Mouse (Mus musculus): ENCODE data around the gene Ahr. TPM values are rescaled to one million over a fixed set of nuclear protein-coding genes. Genes with fewer than 3 reads are reported as not detected.

Gene Ahr
- polyA plus RNA-seq, 1 experiment from 2014 or later = 1.7 TPM

DNA sequence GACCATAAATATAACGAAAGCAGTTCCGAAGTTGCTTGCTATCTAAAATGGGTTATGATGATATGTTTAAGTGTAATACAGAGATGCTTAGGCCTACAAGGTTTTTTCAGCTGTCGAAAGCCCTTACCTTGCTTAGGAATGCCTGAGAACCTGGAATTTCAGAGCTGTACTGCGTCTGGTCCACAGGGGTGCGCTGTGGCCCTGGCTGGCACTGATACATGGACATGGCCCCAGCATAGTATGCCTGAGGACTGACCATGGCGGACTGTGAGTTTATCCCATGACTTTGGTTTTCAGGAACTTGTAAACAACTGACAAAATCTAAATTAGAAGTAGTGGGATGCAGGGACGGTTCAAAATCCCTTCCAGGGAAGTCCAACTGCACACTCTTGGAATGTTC lies 31.3 kb downstream of the Ahr start:
- no peaks in the 10 kb centered on the region for H3K4me1 ChIP-seq (replicated peaks)
- peaks cover 14% of the 10 kb centered on the region for H3K36me3 ChIP-seq
- H3K27ac ChIP-seq = no peak overlapping the region
- no peak overlapping the region for H3K4me2 ChIP-seq
- no peaks in the 10 kb centered on the region for H3K27me3 ChIP-seq
- DNase-seq (no peak), ATAC-seq (ENCODE audit: low read depth) (no peak)
- H3K4me3 ChIP-seq (replicated peaks) = no peak overlapping the region
- H3K9ac ChIP-seq = no peak overlapping the region
- H3K9me3 ChIP-seq (replicated peaks) = no peaks in the 10 kb centered on the region
- WGBS (ENCODE audit: insufficient replicate concordance) = 73% methylated on average over 7 of the region's 7 CpGs

DNA sequence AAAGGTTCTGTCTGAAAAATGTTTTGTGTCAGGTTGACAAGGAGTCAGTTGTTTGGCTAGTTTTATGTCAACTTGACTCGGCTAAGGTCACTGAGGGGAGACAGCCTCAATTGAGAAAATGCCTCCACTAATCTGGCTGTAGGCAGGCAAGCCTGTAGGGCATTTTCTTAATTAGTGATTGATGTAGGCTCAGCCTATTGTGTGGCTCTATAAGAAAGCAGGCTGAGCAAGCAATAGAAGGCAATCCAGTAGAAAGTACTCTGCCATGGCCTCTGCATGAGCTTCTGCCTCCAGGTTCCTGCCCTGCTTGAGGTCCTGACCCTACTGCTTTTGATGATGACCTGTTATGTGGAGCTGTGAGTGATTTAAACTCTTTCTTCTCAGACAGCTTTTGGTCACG lies 33.4 kb downstream of the Ahr start:
- no peaks in the 10 kb centered on the region for H3K27me3 ChIP-seq
- no peak overlapping the region for H3K4me2 ChIP-seq
- ATAC-seq (ENCODE audit: low read depth) (no peak), DNase-seq (no peak)
- 60% methylated on average over 2 of the region's 2 CpGs for WGBS (ENCODE audit: insufficient replicate concordance)
- peaks cover 14% of the 10 kb centered on the region for H3K36me3 ChIP-seq
- H3K9me3 ChIP-seq (replicated peaks) = no peaks in the 10 kb centered on the region
- H3K9ac ChIP-seq = no peak overlapping the region
- H3K27ac ChIP-seq = no peak overlapping the region
- H3K4me3 ChIP-seq (replicated peaks) = no peak overlapping the region
- H3K4me1 ChIP-seq (replicated peaks) = no peaks in the 10 kb centered on the region

DNA sequence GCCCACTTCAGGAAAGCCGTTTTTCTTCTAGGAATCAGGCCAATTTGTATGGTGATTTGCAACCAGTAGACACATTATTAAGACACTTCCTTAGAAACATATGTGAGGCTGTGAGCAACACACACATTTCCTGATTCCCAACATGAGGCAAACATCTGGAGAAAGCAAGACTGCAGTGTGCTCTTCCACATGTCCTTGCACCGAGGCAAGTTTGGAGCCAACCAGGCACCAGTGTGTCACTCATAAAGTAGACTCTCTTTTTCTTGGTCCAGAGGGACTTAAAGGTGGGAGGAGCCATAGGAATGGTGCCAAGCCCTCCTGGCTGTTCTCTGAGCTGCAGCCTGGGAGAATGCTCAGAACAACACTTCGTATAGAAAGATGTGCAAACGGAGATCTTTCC lies 39.6 kb downstream of the Ahr start:
- H3K4me1 ChIP-seq (replicated peaks) = no peaks in the 10 kb centered on the region
- no peak overlapping the region for H3K27ac ChIP-seq
- H3K9ac ChIP-seq = no peak overlapping the region
- H3K36me3 ChIP-seq = no peaks in the 10 kb centered on the region
- no peaks in the 10 kb centered on the region for H3K9me3 ChIP-seq (replicated peaks)
- no peak overlapping the region for H3K4me3 ChIP-seq (replicated peaks)
- no peaks in the 10 kb centered on the region for H3K27me3 ChIP-seq
- ATAC-seq (ENCODE audit: low read depth) = no peak
- H3K4me2 ChIP-seq = no peak overlapping the region
- WGBS (ENCODE audit: insufficient replicate concordance) = 63% methylated on average over 4 of the region's 4 CpGs
- DNase-seq = no peak

DNA sequence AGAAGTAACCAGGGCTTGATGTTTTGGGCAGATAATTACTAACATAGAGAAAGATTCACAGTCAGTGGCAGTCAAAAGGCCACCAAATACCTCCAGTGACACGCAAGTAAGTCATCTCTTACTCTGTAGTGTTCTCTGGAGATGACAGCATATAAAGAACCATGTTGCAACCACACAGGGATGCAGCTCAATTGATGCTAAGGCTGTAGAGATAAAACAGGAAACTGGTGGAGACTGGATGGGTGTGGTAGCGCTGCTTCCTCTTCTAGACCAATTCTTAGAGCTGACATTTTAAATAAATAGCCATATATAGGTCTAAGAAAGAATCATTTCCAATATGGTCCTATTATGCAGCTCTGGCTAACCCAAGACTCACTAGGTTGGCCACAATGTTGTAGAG lies 54.1 kb downstream of the Ahr start:
- no peaks in the 10 kb centered on the region for H3K9me3 ChIP-seq (replicated peaks)
- 40% methylated on average over 2 of the region's 2 CpGs for WGBS (ENCODE audit: insufficient replicate concordance)
- no peak overlapping the region for H3K27ac ChIP-seq
- H3K27me3 ChIP-seq = no peaks in the 10 kb centered on the region
- DNase-seq (no peak), ATAC-seq (ENCODE audit: low read depth) (no peak)
- H3K9ac ChIP-seq = no peak overlapping the region
- H3K36me3 ChIP-seq = no peaks in the 10 kb centered on the region
- no peak overlapping the region for H3K4me2 ChIP-seq
- H3K4me3 ChIP-seq (replicated peaks) = no peak overlapping the region
- no peaks in the 10 kb centered on the region for H3K4me1 ChIP-seq (replicated peaks)

DNA sequence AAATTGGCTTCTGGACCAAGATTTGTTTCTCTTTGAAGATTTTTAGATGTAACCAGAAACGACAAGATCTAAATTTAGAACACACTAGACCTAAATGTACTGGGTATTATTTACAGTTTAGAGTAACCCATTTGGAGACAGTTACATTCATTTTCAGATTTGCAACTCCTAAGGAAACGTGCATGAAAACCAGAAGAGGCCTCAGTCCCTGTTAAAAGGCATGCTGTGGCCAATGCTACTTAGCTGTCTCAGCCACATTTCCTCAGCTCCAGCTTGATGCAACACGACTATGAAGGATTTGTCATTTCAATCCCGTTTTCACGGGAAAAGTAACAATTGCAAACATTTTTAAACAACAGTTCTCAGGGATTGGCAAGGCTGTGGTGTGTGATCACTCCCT lies 55.9 kb downstream of the Ahr start:
- Histone ChIP-seq H3K27ac (no peak overlapping the region), H3K4me3 (replicated peaks) (no peak overlapping the region), H3K27me3 (no peaks in the 10 kb centered on the region), H3K9ac (no peak overlapping the region), H3K9me3 (replicated peaks) (no peaks in the 10 kb centered on the region), H3K4me2 (no peak overlapping the region), H3K4me1 (replicated peaks) (no peaks in the 10 kb centered on the region), H3K36me3 (no peaks in the 10 kb centered on the region)
- ATAC-seq (ENCODE audit: low read depth) (no peak), DNase-seq (no peak)
- 63% methylated on average over 5 of the region's 5 CpGs for WGBS (ENCODE audit: insufficient replicate concordance)

DNA sequence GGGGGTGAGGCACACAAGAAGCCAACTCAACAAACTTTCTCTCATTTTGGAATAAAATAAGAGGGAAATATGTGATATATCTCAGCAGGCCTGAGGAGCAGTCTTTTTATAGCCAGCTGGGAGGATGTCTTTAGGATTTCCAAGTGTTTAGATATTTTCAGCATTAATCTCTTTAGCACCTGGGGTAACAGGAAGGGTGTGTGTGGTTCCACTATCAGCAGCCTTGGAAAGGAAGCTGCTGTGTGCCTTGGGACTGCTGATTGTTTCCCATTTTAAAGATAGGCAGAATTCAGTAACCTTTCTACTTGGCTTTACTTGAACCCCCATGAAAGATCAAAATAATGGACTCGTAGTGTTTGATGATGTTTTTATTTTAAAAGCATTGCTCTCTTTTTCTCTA lies 71.4 kb downstream of the Ahr start:
- Histone ChIP-seq H3K4me3 (replicated peaks) (no peak overlapping the region), H3K9ac (no peak overlapping the region), H3K4me1 (replicated peaks) (no peaks in the 10 kb centered on the region), H3K27ac (no peak overlapping the region), H3K9me3 (replicated peaks) (no peaks in the 10 kb centered on the region), H3K4me2 (no peak overlapping the region), H3K27me3 (no peaks in the 10 kb centered on the region), H3K36me3 (no peaks in the 10 kb centered on the region)
- ATAC-seq (ENCODE audit: low read depth) (no peak), DNase-seq (no peak)
- WGBS (ENCODE audit: insufficient replicate concordance) = 16% methylated on average over 1 of the region's 1 CpGs

DNA sequence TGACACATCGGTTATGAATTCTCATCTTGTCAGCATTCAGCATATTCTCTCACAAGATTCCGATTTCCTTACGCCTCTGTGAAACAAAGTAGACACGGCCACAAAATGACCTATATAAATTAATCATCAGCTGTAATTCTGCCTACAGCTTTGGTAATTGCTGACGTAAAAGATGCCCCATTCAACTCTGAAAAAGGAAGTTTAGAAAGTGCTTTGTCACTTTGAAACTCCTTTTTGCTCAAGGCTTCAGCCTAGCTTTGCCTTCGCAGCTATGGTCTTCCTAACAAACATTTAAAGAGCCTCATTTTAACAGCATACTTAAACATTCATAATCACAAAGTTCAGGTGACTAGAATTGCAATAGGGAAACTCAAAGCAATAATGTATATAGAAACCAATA lies 72.2 kb downstream of the Ahr start:
- H3K9ac ChIP-seq = no peak overlapping the region
- H3K27ac ChIP-seq = no peak overlapping the region
- no peaks in the 10 kb centered on the region for H3K27me3 ChIP-seq
- 55% methylated on average over 6 of the region's 6 CpGs for WGBS (ENCODE audit: insufficient replicate concordance)
- H3K36me3 ChIP-seq = no peaks in the 10 kb centered on the region
- no peaks in the 10 kb centered on the region for H3K9me3 ChIP-seq (replicated peaks)
- ATAC-seq (ENCODE audit: low read depth) (no peak), DNase-seq (no peak)
- no peak overlapping the region for H3K4me2 ChIP-seq
- no peaks in the 10 kb centered on the region for H3K4me1 ChIP-seq (replicated peaks)
- no peak overlapping the region for H3K4me3 ChIP-seq (replicated peaks)

DNA sequence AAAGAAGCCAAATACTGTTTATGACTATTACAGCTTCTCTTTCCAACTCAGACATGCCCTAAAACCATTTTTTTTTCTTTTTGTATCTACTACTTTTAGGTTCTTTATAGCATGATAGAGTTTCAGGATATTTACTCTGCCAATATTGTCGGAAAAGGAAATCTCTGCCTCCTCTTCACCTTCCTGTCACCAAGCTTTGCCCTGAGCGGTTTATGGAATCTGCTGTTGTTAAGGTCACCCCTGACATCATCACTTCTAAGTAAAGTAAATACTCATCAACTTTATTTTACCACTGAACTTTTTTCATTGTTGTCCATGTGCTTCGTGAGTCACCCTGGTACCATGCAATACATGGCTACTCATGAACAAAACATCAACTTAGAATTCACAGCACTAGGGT lies 75.2 kb downstream of the Ahr start:
- ATAC-seq (ENCODE audit: low read depth) (no peak), DNase-seq (no peak)
- Histone ChIP-seq H3K27ac (no peak overlapping the region), H3K4me1 (replicated peaks) (no peaks in the 10 kb centered on the region), H3K27me3 (no peaks in the 10 kb centered on the region), H3K36me3 (no peaks in the 10 kb centered on the region), H3K4me2 (no peak overlapping the region), H3K9me3 (replicated peaks) (no peaks in the 10 kb centered on the region), H3K9ac (no peak overlapping the region), H3K4me3 (replicated peaks) (no peak overlapping the region)
- 60% methylated on average over 3 of the region's 3 CpGs for WGBS (ENCODE audit: insufficient replicate concordance)
